Mouse (Mus musculus): ENCODE data around the gene Rxrg. TPM values are rescaled to one million over a fixed set of nuclear protein-coding genes. Genes with fewer than 3 reads are reported as not detected.

Rxrg gene
- 13.6 and 13.9 TPM in 2 replicates for polyA plus RNA-seq (2016; fragmentation: Nextera tagmentation; extraction: Ambion mirVana)

- WGBS = under 1% methylated on average over 40 of the region's 40 CpGs
- peak within 1 kb of the TSS; percentile 61 for H3K27ac ChIP-seq
- H3K27me3 ChIP-seq = peaks cover 10% of the 10 kb centered on the region
- no peaks in the 10 kb centered on the region for H3K36me3 ChIP-seq
- H3K4me1 ChIP-seq = peaks cover 9% of the 10 kb centered on the region; the same call in 1 of the 2 replicates
- peak within 1 kb of the TSS; percentile 78 for H3K4me2 ChIP-seq (replicated peaks)
- H3K9me3 ChIP-seq = no peaks in the 10 kb centered on the region
- peak; percentile 82 for ATAC-seq (ENCODE audit: insufficient number of reproducible peaks, insufficient read depth, low FRiP score, low TSS enrichment)
- peak within 1 kb of the TSS; percentile 51; the same call in 1 of the 2 replicates for H3K9ac ChIP-seq
- H3K4me3 ChIP-seq = peak within 1 kb of the TSS; percentile 43
Measured at GRCm38 (mm10) chr1:167598255-167599081, at the start of gene Rxrg. Gene Rxrg, plus strand, starts transcription at chr1:167598384.

- H3K36me3 ChIP-seq = no peaks in the 10 kb centered on the region
- H3K27ac ChIP-seq = no peak overlapping the region
- ATAC-seq (ENCODE audit: insufficient number of reproducible peaks, insufficient read depth, low FRiP score, low TSS enrichment) = no peak
- H3K9me3 ChIP-seq = no peaks in the 10 kb centered on the region
- H3K9ac ChIP-seq = no peak overlapping the region
- 24% methylated on average over 6 of the region's 6 CpGs for WGBS
- no peak overlapping the region for H3K4me2 ChIP-seq (replicated peaks)
- H3K27me3 ChIP-seq = no peaks in the 10 kb centered on the region
- H3K4me3 ChIP-seq = no peak overlapping the region
- peaks cover 8% of the 10 kb centered on the region; the same call in 1 of the 2 replicates for H3K4me1 ChIP-seq
Measured at GRCm38 (mm10) chr1:167549324-167549723, 48.9 kb upstream of the Rxrg start.

DNA sequence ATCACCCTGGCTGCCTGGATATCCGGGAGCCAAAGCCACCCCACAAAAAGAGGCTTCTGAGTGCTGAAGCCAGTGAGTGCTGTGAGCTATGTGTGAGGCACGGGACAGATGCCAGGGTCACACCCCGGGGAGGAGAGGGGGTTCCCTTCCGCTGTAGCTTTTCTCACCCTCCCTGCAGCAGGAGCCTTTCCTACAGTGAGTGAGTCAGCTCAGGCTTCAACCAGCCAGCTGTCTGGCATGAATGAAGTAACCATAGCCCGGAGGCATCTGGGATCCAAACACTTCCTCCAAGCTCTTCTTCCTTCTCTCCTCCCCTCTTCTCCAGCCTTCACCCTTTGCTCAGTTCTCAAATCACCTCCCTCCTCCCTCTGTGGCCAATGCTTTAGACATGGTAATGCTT is 46.6 kb upstream of the Rxrg start:
- peak; percentile 54; the same call in 1 of the 2 replicates for ATAC-seq (ENCODE audit: insufficient number of reproducible peaks, insufficient read depth, low FRiP score, low TSS enrichment)
- Histone ChIP-seq H3K4me3 (no peak overlapping the region), H3K4me1 (peaks cover 8% of the 10 kb centered on the region; the same call in 1 of the 2 replicates), H3K27me3 (no peaks in the 10 kb centered on the region), H3K9ac (no peak overlapping the region), H3K36me3 (no peaks in the 10 kb centered on the region), H3K27ac (no peak overlapping the region), H3K4me2 (replicated peaks) (0 out of 2 replicates have a peak overlapping the region, but pooled peaks have one; percentile 7), H3K9me3 (no peaks in the 10 kb centered on the region)
- WGBS = 11% methylated on average over 5 of the region's 5 CpGs

DNA sequence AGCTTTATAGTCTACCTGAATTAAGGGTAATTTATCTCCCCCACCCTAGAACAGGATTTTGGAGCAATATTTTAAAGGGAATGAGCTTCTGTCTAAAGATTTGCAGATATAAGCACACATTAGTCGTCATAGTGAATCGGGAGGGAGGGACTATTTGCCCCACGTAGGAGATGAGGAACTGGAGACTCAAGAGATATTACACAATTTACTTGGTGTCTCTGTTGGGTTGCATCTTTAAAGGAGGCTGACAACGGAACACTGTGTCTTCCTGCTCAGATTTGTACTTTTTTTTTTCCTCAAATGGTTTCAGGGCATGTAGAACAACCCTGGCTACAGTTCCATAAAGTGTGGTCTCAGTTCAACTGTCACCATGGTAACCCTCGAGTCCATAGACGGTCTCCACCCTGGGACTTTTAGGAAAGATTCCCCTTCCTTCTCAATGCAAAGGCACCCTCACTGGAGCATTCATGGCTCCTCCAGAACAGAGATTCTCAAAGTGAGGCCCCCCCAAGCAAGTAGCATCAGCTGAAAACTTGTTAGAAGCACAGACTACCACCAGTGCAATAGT is 44.1 kb upstream of the Rxrg start:
- Histone ChIP-seq H3K27ac (no peak overlapping the region), H3K9ac (no peak overlapping the region), H3K27me3 (no peaks in the 10 kb centered on the region), H3K4me1 (peaks cover 8% of the 10 kb centered on the region; the same call in 1 of the 2 replicates), H3K4me3 (no peak overlapping the region), H3K9me3 (no peaks in the 10 kb centered on the region), H3K36me3 (no peaks in the 10 kb centered on the region), H3K4me2 (replicated peaks) (no peak overlapping the region)
- 62% methylated on average over 6 of the region's 6 CpGs for WGBS
- ATAC-seq (ENCODE audit: insufficient number of reproducible peaks, insufficient read depth, low FRiP score, low TSS enrichment) = no peak

- Histone ChIP-seq H3K27me3 (no peaks in the 10 kb centered on the region), H3K4me2 (replicated peaks) (no peak overlapping the region), H3K4me1 (no peaks in the 10 kb centered on the region), H3K27ac (no peak overlapping the region), H3K36me3 (no peaks in the 10 kb centered on the region), H3K4me3 (no peak overlapping the region), H3K9me3 (no peaks in the 10 kb centered on the region), H3K9ac (no peak overlapping the region)
- ATAC-seq (ENCODE audit: insufficient number of reproducible peaks, insufficient read depth, low FRiP score, low TSS enrichment) = no peak
- 64% methylated on average over 2 of the region's 2 CpGs for WGBS
Measured at GRCm38 (mm10) chr1:167566571-167566970, 31.6 kb upstream of the Rxrg start.

GRCm38 (mm10) chr1:167579131-167579530 is 19.1 kb upstream of the Rxrg start:
- Histone ChIP-seq H3K4me2 (replicated peaks) (no peak overlapping the region), H3K27me3 (no peaks in the 10 kb centered on the region), H3K9ac (no peak overlapping the region), H3K4me3 (no peak overlapping the region), H3K9me3 (no peaks in the 10 kb centered on the region), H3K36me3 (no peaks in the 10 kb centered on the region), H3K27ac (no peak overlapping the region), H3K4me1 (no peaks in the 10 kb centered on the region)
- 76% methylated on average over 3 of the region's 3 CpGs for WGBS
- no peak for ATAC-seq (ENCODE audit: insufficient number of reproducible peaks, insufficient read depth, low FRiP score, low TSS enrichment)

GRCm38 (mm10) chr1:167583195-167583594 is 15.0 kb upstream of the Rxrg start:
- WGBS = 64% methylated on average over 6 of the region's 6 CpGs
- Histone ChIP-seq H3K4me2 (replicated peaks) (no peak overlapping the region), H3K27ac (no peak overlapping the region), H3K36me3 (no peaks in the 10 kb centered on the region), H3K4me1 (no peaks in the 10 kb centered on the region), H3K9me3 (no peaks in the 10 kb centered on the region), H3K27me3 (no peaks in the 10 kb centered on the region; the same call in 1 of the 2 replicates), H3K4me3 (no peak overlapping the region), H3K9ac (no peak overlapping the region)
- no peak for ATAC-seq (ENCODE audit: insufficient number of reproducible peaks, insufficient read depth, low FRiP score, low TSS enrichment)

DNA sequence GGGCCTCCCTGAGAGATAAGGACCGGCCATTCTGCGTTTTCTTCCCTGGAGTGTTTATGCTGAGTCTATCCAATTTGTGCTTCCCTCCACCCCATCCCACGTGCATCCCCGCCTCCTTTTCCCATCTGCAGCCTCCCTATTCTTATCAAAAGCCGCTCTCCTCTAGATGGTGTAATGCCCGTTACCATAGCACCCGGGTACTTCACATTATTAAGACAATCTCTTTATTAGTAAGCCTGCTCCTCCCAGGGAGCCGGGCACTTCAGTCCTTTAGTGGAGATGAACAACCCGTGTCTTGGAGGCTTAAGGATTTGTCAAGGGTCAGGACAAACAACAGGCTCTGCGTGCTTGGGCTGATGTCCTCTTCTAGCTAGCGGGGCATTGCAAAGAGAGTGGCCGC is 14.3 kb upstream of the Rxrg start:
- 74% methylated on average over 12 of the region's 12 CpGs for WGBS
- H3K4me2 ChIP-seq (replicated peaks) = no peak overlapping the region
- no peaks in the 10 kb centered on the region for H3K9me3 ChIP-seq
- H3K4me1 ChIP-seq = no peaks in the 10 kb centered on the region
- no peak overlapping the region for H3K27ac ChIP-seq
- no peaks in the 10 kb centered on the region; the same call in 1 of the 2 replicates for H3K27me3 ChIP-seq
- H3K4me3 ChIP-seq = no peak overlapping the region
- no peak for ATAC-seq (ENCODE audit: insufficient number of reproducible peaks, insufficient read depth, low FRiP score, low TSS enrichment)
- no peak overlapping the region for H3K9ac ChIP-seq
- no peaks in the 10 kb centered on the region for H3K36me3 ChIP-seq

- H3K27ac ChIP-seq = no peak overlapping the region
- H3K27me3 ChIP-seq = no peaks in the 10 kb centered on the region; the same call in 1 of the 2 replicates
- H3K4me3 ChIP-seq = no peak overlapping the region
- no peak overlapping the region for H3K4me2 ChIP-seq (replicated peaks)
- 85% methylated on average over 16 of the region's 16 CpGs for whole genome bisulfite sequencing
- no peak for ATAC-seq (ENCODE audit: insufficient number of reproducible peaks, insufficient read depth, low FRiP score, low TSS enrichment)
- H3K9ac ChIP-seq = no peak overlapping the region
- no peaks in the 10 kb centered on the region for H3K36me3 ChIP-seq
- 0 out of 2 replicates have a peak, but pooled peaks cover 4% of the 10 kb centered on the region for H3K4me1 ChIP-seq
- no peaks in the 10 kb centered on the region for H3K9me3 ChIP-seq
Measured at GRCm38 (mm10) chr1:167588747-167589558, 9.2 kb upstream of the Rxrg start.

DNA sequence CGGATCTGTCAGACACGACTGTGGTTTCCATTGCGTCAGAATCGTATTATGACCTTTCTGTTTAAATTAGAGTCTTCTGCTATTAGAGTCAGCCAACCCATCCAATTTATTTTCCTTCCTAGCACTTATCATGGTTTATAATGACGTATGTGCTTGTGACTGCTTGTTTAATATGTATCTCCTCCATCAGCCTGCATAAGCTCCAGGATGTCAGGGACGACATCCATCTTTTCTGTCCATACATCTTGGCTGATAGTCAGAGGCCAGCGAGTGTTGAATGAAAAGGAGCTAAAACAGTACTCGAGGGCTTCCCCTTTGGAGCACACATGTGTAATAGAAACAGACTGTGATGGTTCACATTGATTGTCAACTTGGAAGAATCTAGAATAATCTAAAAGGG is 6.0 kb upstream of the Rxrg start:
- WGBS = 83% methylated on average over 8 of the region's 8 CpGs
- no peak overlapping the region for H3K9ac ChIP-seq
- no peaks in the 10 kb centered on the region; the same call in 1 of the 2 replicates for H3K27me3 ChIP-seq
- H3K4me2 ChIP-seq (replicated peaks) = no peak overlapping the region
- H3K9me3 ChIP-seq = no peaks in the 10 kb centered on the region
- no peak overlapping the region for H3K27ac ChIP-seq
- no peaks in the 10 kb centered on the region for H3K36me3 ChIP-seq
- ATAC-seq (ENCODE audit: insufficient number of reproducible peaks, insufficient read depth, low FRiP score, low TSS enrichment) = no peak
- H3K4me3 ChIP-seq = no peak overlapping the region
- 0 out of 2 replicates have a peak, but pooled peaks cover 4% of the 10 kb centered on the region for H3K4me1 ChIP-seq

GRCm38 (mm10) chr1:167599211-167599735 is 1.1 kb downstream of the Rxrg start:
- Histone ChIP-seq H3K9ac (no peak overlapping the region), H3K36me3 (no peaks in the 10 kb centered on the region), H3K9me3 (no peaks in the 10 kb centered on the region), H3K27me3 (peaks cover 10% of the 10 kb centered on the region), H3K4me2 (replicated peaks) (peak overlapping the region; percentile 78), H3K4me3 (peak overlapping the region; percentile 43), H3K27ac (no peak overlapping the region), H3K4me1 (peaks cover 9% of the 10 kb centered on the region; the same call in 1 of the 2 replicates)
- no peak for ATAC-seq (ENCODE audit: insufficient number of reproducible peaks, insufficient read depth, low FRiP score, low TSS enrichment)
- 10% methylated on average over 7 of the region's 7 CpGs for WGBS

Measured in embryonic facial prominence, embryonic 12.5 days (tissue).